Mouse (Mus musculus): Measurements from ENCODE around the gene Bri3. TPM values are rescaled to one million over a fixed set of nuclear protein-coding genes. Genes with fewer than 3 reads are reported as not detected.

Gene Bri3
- polyA plus RNA-seq, 1 experiment from 2014 or later: 121 TPM

- peak; percentile 35 for DNase-seq (ENCODE audit: low spot score)
Observed at GRCm38 (mm10) chr5:144466987-144467386, 222.8 kb downstream of the Bri3 start.

GRCm38 (mm10) chr5:144473056-144473455 is 228.8 kb downstream of the Bri3 start:
- ATAC-seq (ENCODE audit: insufficient read depth, low FRiP score, low TSS enrichment) (no peak), DNase-seq (ENCODE audit: low spot score) (no peak)
- Histone ChIP-seq H3K9me3 (ENCODE audit: control insufficient read depth, low read length) (no peaks in the 10 kb centered on the region), H3K4me3 (ENCODE audit: low read depth, low read length) (no peak overlapping the region), H3K4me2 (ENCODE audit: low read depth) (no peak overlapping the region), H3K36me3 (ENCODE audit: control insufficient read depth, insufficient read depth, low read length) (no peaks in the 10 kb centered on the region), H3K4me1 (ENCODE audit: control insufficient read depth, insufficient read depth, low read length) (no peaks in the 10 kb centered on the region), H3K9ac (ENCODE audit: low read length) (no peak overlapping the region), H3K27me3 (ENCODE audit: control insufficient read depth, insufficient read depth, low read length) (no peaks in the 10 kb centered on the region), H3K27ac (ENCODE audit: low read depth, low read length) (no peak overlapping the region)
- WGBS: 78% methylated on average over 14 of the region's 14 CpGs

More at GRCm38 (mm10) chr5:144466987-144467386, 222.8 kb downstream of the Bri3 start:
- Histone ChIP-seq H3K4me3 (ENCODE audit: low read depth, low read length) (no peak overlapping the region), H3K36me3 (ENCODE audit: control insufficient read depth, insufficient read depth, low read length) (no peaks in the 10 kb centered on the region), H3K27me3 (ENCODE audit: control insufficient read depth, insufficient read depth, low read length) (no peaks in the 10 kb centered on the region), H3K9ac (ENCODE audit: low read length) (no peak overlapping the region), H3K4me2 (ENCODE audit: low read depth) (no peak overlapping the region), H3K9me3 (ENCODE audit: control insufficient read depth, low read length) (no peaks in the 10 kb centered on the region), H3K27ac (ENCODE audit: low read depth, low read length) (no peak overlapping the region), H3K4me1 (ENCODE audit: control insufficient read depth, insufficient read depth, low read length) (no peaks in the 10 kb centered on the region)
- 59% methylated on average over 6 of the region's 6 CpGs for WGBS
- no peak for ATAC-seq (ENCODE audit: insufficient read depth, low FRiP score, low TSS enrichment)

- Histone ChIP-seq H3K9ac (ENCODE audit: low read length) (no peak overlapping the region), H3K4me3 (ENCODE audit: low read depth, low read length) (no peak overlapping the region), H3K9me3 (ENCODE audit: control insufficient read depth, low read length) (no peaks in the 10 kb centered on the region), H3K4me2 (ENCODE audit: low read depth) (no peak overlapping the region), H3K36me3 (ENCODE audit: control insufficient read depth, insufficient read depth, low read length) (no peaks in the 10 kb centered on the region), H3K27me3 (ENCODE audit: control insufficient read depth, insufficient read depth, low read length) (no peaks in the 10 kb centered on the region), H3K4me1 (ENCODE audit: control insufficient read depth, insufficient read depth, low read length) (no peaks in the 10 kb centered on the region), H3K27ac (ENCODE audit: low read depth, low read length) (no peak overlapping the region)
- ATAC-seq (ENCODE audit: insufficient read depth, low FRiP score, low TSS enrichment) (no peak; the same call in 1 of the 2 replicates), DNase-seq (ENCODE audit: low spot score) (no peak)
- WGBS: 39% methylated on average over 8 of the region's 8 CpGs
Observed at GRCm38 (mm10) chr5:144479677-144480171, 235.5 kb downstream of the Bri3 start.

GRCm38 (mm10) chr5:144483659-144484375 is 239.6 kb downstream of the Bri3 start:
- H3K9ac ChIP-seq (ENCODE audit: low read length): no peak overlapping the region
- H3K4me1 ChIP-seq (ENCODE audit: control insufficient read depth, insufficient read depth, low read length): no peaks in the 10 kb centered on the region
- H3K36me3 ChIP-seq (ENCODE audit: control insufficient read depth, insufficient read depth, low read length): no peaks in the 10 kb centered on the region
- no peaks in the 10 kb centered on the region for H3K9me3 ChIP-seq (ENCODE audit: control insufficient read depth, low read length)
- 54% methylated on average over 16 of the region's 16 CpGs for WGBS
- H3K27ac ChIP-seq (ENCODE audit: low read depth, low read length): no peak overlapping the region
- no peaks in the 10 kb centered on the region for H3K27me3 ChIP-seq (ENCODE audit: control insufficient read depth, insufficient read depth, low read length)
- H3K4me2 ChIP-seq (ENCODE audit: low read depth): no peak overlapping the region
- no peak for ATAC-seq (ENCODE audit: insufficient read depth, low FRiP score, low TSS enrichment)
- no peak for DNase-seq (ENCODE audit: low spot score)
- no peak overlapping the region for H3K4me3 ChIP-seq (ENCODE audit: low read depth, low read length)

- no peaks in the 10 kb centered on the region for H3K4me1 ChIP-seq (ENCODE audit: control insufficient read depth, insufficient read depth, low read length)
- H3K9me3 ChIP-seq (ENCODE audit: control insufficient read depth, low read length): no peaks in the 10 kb centered on the region
- no peak overlapping the region for H3K4me3 ChIP-seq (ENCODE audit: low read depth, low read length)
- H3K36me3 ChIP-seq (ENCODE audit: control insufficient read depth, insufficient read depth, low read length): no peaks in the 10 kb centered on the region
- no peak overlapping the region for H3K4me2 ChIP-seq (ENCODE audit: low read depth)
- no peak overlapping the region for H3K27ac ChIP-seq (ENCODE audit: low read depth, low read length)
- no peak for DNase-seq (ENCODE audit: low spot score)
- 17% methylated on average over 6 of the region's 6 CpGs for WGBS
- no peaks in the 10 kb centered on the region for H3K27me3 ChIP-seq (ENCODE audit: control insufficient read depth, insufficient read depth, low read length)
- no peak for ATAC-seq (ENCODE audit: insufficient read depth, low FRiP score, low TSS enrichment)
- no peak overlapping the region for H3K9ac ChIP-seq (ENCODE audit: low read length)
Observed at GRCm38 (mm10) chr5:144491308-144491707, 247.1 kb downstream of the Bri3 start.

Other genes with a start within 250 kb of the Bri3 start
- 121 and 123 TPM in 2 replicates for gene Ccz1, start 229.6 kb upstream of the Bri3 start, polyA plus RNA-seq (2014; fragmentation: Nextera tagmentation; extraction: Ambion mirVana)
- gene Ocm, start 217.8 kb upstream of the Bri3 start, polyA plus RNA-seq (2014; fragmentation: Nextera tagmentation; extraction: Ambion mirVana): not detected in 2 replicates
- 6.4 and 6.7 TPM in 2 replicates for gene Lmtk2, start 144.0 kb upstream of the Bri3 start, polyA plus RNA-seq (2014; fragmentation: Nextera tagmentation; extraction: Ambion mirVana)
- gene Bhlha15, start 54.2 kb upstream of the Bri3 start, polyA plus RNA-seq (2014; fragmentation: Nextera tagmentation; extraction: Ambion mirVana): 0.08 TPM in 1 of 2 replicates, not detected in the other
- gene Tecpr1, start 20.8 kb upstream of the Bri3 start, polyA plus RNA-seq (2014; fragmentation: Nextera tagmentation; extraction: Ambion mirVana): 18.4 and 18.6 TPM in 2 replicates
- 2.3 and 2.9 TPM in 2 replicates for gene Baiap2l1, start 113.7 kb downstream of the Bri3 start, polyA plus RNA-seq (2014; fragmentation: Nextera tagmentation; extraction: Ambion mirVana)

Measured in neural tube, embryonic 11.5 days (tissue).